Mouse (Mus musculus) forebrain, embryonic 15.5 days (tissue): Measurements from ENCODE around the gene Tlcd1. TPM values are rescaled to one million over a fixed set of nuclear protein-coding genes. Genes with fewer than 3 reads are reported as not detected.

Experiments
- ATAC-seq: fragments of 200-750 bp; cut with Nextera tagmentation; replicated peaks from 2 replicates; pipeline ENCODE4 v1.8.0; 2017; ENCODE audit warnings: mild to moderate bottlenecking, moderate TSS enrichment, moderate library complexity
- H3K27ac ChIP-seq: fragments of 300-500 bp; sonication (generic); replicated peaks from 2 replicates; pipeline ENCODE4 v1.5.1; 2015; ENCODE audit warnings: mild to moderate bottlenecking, inconsistent platforms
- H3K27me3 ChIP-seq: fragments of 300-500 bp; sonication (generic); 2 replicates; pipeline ENCODE4 v1.6.1; 2015; ENCODE audit warnings: inconsistent platforms
- H3K36me3 ChIP-seq: fragments of 300-500 bp; sonication (generic); 2 replicates; pipeline ENCODE4 v1.6.1; 2015; ENCODE audit warnings: mild to moderate bottlenecking, inconsistent platforms
- H3K4me1 ChIP-seq: fragments of 300-500 bp; sonication (generic); 2 replicates; pipeline ENCODE4 v1.6.1; 2015; ENCODE audit warnings: inconsistent platforms
- H3K4me2 ChIP-seq: fragments of 300-500 bp; sonication (generic); replicated peaks from 2 replicates; pipeline ENCODE4 v1.6.1; 2015; ENCODE audit warnings: mild to moderate bottlenecking, inconsistent platforms
- H3K4me3 ChIP-seq: fragments of 300-500 bp; sonication (generic); 2 replicates; pipeline ENCODE4 v1.5.1; 2015; ENCODE audit warnings: mild to moderate bottlenecking, inconsistent platforms
- H3K9ac ChIP-seq: fragments of 300-500 bp; sonication (generic); replicated peaks from 2 replicates; pipeline ENCODE4 v1.6.1; 2015; ENCODE audit warnings: mild to moderate bottlenecking, inconsistent platforms
- H3K9me3 ChIP-seq: fragments of 300-500 bp; sonication (generic); 2 replicates; pipeline ENCODE4 v1.6.1; 2016; ENCODE audit warnings: inconsistent platforms
- WGBS: fragments of 180-500 bp; shearing (Covaris S2); methylation state at CpG from one replicate; pipeline ENCODE4 v1.1.7; 2015; ENCODE audit warnings: mixed read lengths; 5-methylcytosine and 5-hydroxymethylcytosine counted together
- polyA plus RNA-seq: library from polyadenylated mRNA; unstranded; fragments of >200 nt; fragmentation: Nextera tagmentation; extraction: Ambion mirVana; gene quantifications from 2 replicates; pipeline ENCODE4 v1.2.1, GENCODE M21; 2015

Gene Tlcd1
- polyA plus RNA-seq, 1 experiment from 2014 or later: 5.0 TPM

DNA sequence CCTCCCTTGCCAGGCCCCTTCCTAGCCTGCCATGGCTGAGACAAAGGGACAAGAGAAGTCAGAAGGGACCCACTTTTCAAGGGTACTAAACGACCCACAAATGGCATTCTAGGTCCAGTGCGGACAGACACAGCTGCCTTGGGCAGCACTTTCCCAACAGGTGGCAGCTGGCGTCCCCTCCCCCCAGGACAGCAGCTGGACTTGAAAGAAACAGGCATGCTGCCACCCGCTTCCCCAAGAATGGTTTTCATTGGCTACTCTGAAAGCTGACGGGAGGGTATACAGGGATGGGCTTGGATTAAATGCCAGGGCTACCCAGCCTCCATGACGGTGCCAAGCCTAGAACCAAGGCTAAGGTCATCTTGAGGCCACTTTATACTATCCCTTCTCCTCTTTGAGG lies 14.0 kb upstream of the Tlcd1 start:
- peak overlapping the region; percentile 97 for H3K27ac ChIP-seq
- peak overlapping the region; percentile 67 for H3K4me2 ChIP-seq
- ATAC-seq: no peak
- WGBS: 30% methylated on average over 6 of the region's 6 CpGs
- H3K9me3 ChIP-seq: no peaks in the 10 kb centered on the region
- peak overlapping the region; percentile 87 for H3K4me3 ChIP-seq
- peaks cover 39% of the 10 kb centered on the region for H3K4me1 ChIP-seq
- no peaks in the 10 kb centered on the region for H3K27me3 ChIP-seq
- peaks cover 39% of the 10 kb centered on the region for H3K36me3 ChIP-seq
- peak overlapping the region; percentile 95 for H3K9ac ChIP-seq

DNA sequence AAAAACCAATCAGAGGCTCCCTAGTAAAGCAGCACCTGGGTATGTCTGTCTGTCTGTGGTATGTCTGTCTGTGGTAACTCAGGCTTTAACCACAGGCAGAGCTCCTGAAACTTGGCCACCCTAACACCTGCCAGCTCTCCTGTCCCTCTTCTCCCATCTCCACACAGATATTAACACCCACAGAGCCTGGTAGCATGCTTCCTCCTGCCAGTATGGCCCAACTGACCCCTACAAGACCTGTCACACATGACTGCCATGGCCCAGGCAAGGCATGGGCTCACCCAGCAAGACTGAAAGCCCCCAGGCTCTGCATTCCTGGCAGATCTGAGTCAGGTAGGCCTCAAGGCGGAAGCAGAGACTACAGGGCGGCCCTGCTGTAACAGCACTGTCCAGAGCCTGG lies 13.5 kb upstream of the Tlcd1 start:
- peaks cover 39% of the 10 kb centered on the region for H3K4me1 ChIP-seq
- H3K36me3 ChIP-seq: peaks cover 34% of the 10 kb centered on the region
- WGBS: 76% methylated on average over 2 of the region's 2 CpGs

DNA sequence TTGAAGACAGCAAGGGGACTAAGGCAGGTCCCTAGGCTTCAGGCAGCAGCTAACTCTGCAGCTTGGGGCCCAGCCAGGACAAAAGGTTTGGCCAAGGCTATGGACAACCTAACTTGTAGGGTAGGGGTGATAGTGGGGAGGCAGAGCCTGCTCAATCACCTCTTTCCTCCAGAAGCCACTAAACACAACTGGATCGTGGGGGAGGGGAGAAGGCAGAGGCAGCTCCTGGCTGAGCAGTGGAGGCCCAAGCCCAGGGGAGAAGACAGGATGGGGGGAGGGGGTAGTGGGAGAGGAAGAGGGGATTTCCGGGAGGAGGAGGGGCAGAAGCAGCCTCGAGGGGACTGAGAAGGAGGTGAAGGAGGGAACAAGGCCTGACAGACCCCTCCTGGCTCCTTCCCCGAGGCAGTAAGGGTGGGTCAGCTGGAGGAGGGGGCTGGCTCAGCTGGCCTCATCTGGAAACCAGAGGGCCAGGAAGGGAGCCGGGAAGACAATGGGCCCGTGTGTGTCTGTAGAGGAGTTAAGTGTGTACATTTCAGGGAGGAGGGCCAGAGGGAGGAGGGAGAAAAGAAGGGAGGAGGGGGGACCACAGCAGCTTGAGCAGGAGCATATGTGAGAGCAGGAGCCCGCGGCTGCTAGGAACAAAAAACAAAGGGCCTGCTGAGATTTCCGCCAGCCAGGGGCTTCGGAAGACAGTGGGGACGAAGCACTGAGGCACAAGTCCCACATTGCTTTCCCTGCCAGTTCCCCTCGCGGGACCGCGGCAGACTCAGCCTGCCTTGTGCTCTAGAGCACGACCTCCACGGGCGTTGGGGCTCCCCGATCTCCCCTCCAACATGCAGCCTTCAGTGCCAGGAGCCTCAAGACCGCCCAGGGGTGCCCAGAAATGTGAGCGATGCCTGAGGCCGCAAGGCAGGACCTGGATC lies 12.6 kb upstream of the Tlcd1 start:
- H3K36me3 ChIP-seq: peaks cover 25% of the 10 kb centered on the region
- no peaks in the 10 kb centered on the region for H3K27me3 ChIP-seq
- H3K4me3 ChIP-seq: peak overlapping the region; percentile 87
- H3K9me3 ChIP-seq: no peaks in the 10 kb centered on the region
- peak overlapping the region; percentile 97 for H3K27ac ChIP-seq
- H3K9ac ChIP-seq: peak overlapping the region; percentile 95
- under 1% methylated on average over 22 of the region's 22 CpGs for WGBS
- H3K4me2 ChIP-seq: peak overlapping the region; percentile 67
- ATAC-seq: peak; percentile 35
- H3K4me1 ChIP-seq: peaks cover 35% of the 10 kb centered on the region

More for the DNA sequence above, 13.5 kb upstream of the Tlcd1 start:
- H3K4me2 ChIP-seq: peak overlapping the region; percentile 67
- peak overlapping the region; percentile 97 for H3K27ac ChIP-seq
- H3K27me3 ChIP-seq: no peaks in the 10 kb centered on the region
- ATAC-seq: no peak
- peak overlapping the region; percentile 95 for H3K9ac ChIP-seq
- peak overlapping the region; percentile 87 for H3K4me3 ChIP-seq
- no peaks in the 10 kb centered on the region for H3K9me3 ChIP-seq

DNA sequence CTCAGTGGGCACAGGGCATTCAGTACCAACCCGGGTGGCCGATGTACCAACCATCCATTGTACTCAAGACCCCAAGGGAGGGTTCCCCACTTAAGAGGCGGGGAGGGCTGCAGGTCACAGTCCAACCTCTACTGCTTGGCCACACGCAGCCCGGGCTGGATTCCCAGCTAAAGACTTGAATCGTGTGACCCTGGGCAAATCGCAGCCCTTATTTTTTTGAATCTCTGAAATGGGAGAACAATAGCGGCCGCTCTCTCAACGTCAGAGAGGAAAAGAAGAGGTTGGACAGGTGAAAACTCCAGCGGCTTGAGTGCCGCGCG lies 11.9 kb upstream of the Tlcd1 start:
- H3K4me3 ChIP-seq: peak overlapping the region; percentile 87
- peaks cover 31% of the 10 kb centered on the region for H3K4me1 ChIP-seq
- under 1% methylated on average over 14 of the region's 14 CpGs for WGBS
- H3K36me3 ChIP-seq: peaks cover 20% of the 10 kb centered on the region
- H3K9ac ChIP-seq: peak overlapping the region; percentile 95
- H3K27me3 ChIP-seq: no peaks in the 10 kb centered on the region
- peak overlapping the region; percentile 97 for H3K27ac ChIP-seq
- peak overlapping the region; percentile 67 for H3K4me2 ChIP-seq
- no peak for ATAC-seq
- H3K9me3 ChIP-seq: no peaks in the 10 kb centered on the region

DNA sequence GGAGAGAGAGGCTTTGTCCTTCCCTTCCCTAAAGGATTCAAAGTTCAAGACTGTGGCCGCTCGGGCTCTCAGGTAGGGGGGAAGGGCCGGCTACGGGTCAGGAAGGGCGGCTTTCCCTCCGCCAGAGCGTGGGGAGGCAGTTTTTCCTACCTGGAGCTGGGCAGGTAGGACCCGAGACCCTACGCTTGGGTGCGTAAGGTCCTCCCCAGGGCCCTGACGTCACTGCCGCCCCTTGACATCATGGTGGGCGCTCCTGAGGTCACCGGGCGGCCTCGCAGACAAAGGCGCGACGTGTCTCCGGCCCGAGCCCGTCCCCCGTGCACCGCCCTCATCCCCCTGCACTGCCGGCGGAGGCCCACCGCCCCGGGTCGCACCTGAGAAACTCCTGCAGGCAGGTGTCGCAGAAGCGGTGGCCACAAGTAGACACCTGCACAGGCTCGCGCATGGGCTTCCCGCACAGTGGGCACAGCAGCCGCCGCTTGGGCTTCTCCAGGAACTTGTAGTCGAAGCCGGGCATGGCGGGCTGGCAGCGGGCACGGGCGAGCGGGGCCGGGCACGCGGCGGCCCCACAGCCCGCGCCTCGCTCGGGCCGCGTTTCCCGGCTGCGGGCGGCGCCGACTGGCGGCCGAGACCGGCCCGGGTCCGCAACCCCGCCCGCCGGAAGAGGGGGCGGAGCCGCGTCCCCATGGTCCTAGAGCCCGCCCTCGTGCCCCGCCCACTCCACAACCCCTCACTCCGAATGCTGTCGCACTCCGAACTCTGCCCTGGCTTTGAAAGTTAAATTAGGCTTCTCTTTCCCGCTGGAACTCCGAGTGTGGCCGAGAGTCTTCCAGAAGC lies 11.4 kb upstream of the Tlcd1 start, which contains the start of gene Traf4:
TSS of gene Traf4 (minus strand) at position 666 of the 837 bp plus-strand sequence.
- Histone ChIP-seq H3K9me3 (no peaks in the 10 kb centered on the region), H3K4me2 (peak within 1 kb of the TSS; percentile 67)
- under 1% methylated on average over 76 of the region's 78 CpGs for WGBS

DNA sequence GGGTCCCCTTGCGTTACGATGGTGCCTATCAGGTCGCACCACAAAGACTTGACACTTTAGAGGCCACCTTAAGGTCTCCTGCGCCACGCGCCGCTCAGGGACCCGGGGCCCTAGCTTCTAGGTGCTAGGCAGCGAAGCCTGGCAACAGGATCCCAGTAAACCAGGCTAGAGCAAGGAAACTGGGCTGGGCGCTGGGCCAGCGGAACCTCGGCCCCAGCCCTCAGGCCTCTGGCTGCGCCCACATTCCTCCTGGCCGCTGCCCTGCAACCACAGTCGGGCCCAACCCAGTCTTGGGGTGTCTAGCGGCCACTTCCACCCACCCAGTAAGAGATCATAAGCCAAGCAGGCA lies 10.8 kb upstream of the Tlcd1 start:
- peaks cover 30% of the 10 kb centered on the region for H3K4me1 ChIP-seq
- peak overlapping the region; percentile 95 for H3K9ac ChIP-seq
- H3K36me3 ChIP-seq: peaks cover 8% of the 10 kb centered on the region
- no peaks in the 10 kb centered on the region for H3K9me3 ChIP-seq
- peak; percentile 49 for ATAC-seq
- no peaks in the 10 kb centered on the region for H3K27me3 ChIP-seq
- peak overlapping the region; percentile 67 for H3K4me2 ChIP-seq
- peak overlapping the region; percentile 87 for H3K4me3 ChIP-seq
- WGBS: 1% methylated on average over 16 of the region's 16 CpGs
- H3K27ac ChIP-seq: peak overlapping the region; percentile 97

More for the DNA sequence above, 11.4 kb upstream of the Tlcd1 start, which contains the start of gene Traf4:
- Histone ChIP-seq H3K27me3 (no peaks in the 10 kb centered on the region), H3K27ac (peak within 1 kb of the TSS; percentile 97), H3K4me3 (peak within 1 kb of the TSS; percentile 87), H3K4me1 (peaks cover 30% of the 10 kb centered on the region), H3K36me3 (peaks cover 14% of the 10 kb centered on the region), H3K9ac (peak within 1 kb of the TSS; percentile 95)
- ATAC-seq: peak; percentile 88

DNA sequence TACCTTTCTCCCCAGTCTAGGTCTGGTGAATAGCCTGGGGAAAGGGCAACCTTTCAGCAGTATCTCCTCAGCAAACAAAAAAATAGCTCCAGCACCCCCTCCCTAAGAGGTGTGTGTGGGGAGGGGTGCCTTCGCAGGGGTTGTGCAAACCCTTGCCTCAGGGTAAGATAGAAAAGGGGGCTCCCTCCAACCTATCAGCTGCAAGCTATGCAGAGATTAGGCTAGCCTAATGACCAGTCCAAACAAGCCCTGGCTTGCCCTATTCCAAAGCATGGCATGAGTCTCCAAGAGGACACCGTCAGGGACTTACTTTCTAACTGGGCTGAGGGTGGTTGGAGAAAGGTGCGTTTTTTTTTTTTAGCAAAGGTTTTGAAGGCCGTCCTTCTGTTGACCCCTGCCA lies 10.3 kb upstream of the Tlcd1 start:
- Histone ChIP-seq H3K36me3 (peaks cover 4% of the 10 kb centered on the region), H3K4me3 (peak overlapping the region; percentile 87), H3K27me3 (no peaks in the 10 kb centered on the region), H3K27ac (peak overlapping the region; percentile 97; the same call in 1 of the 2 replicates), H3K9ac (peak overlapping the region; percentile 95; the same call in 1 of the 2 replicates), H3K4me2 (peak overlapping the region; percentile 67), H3K4me1 (peaks cover 30% of the 10 kb centered on the region), H3K9me3 (no peaks in the 10 kb centered on the region)
- ATAC-seq: no peak
- 46% methylated on average over 4 of the region's 4 CpGs for WGBS

DNA sequence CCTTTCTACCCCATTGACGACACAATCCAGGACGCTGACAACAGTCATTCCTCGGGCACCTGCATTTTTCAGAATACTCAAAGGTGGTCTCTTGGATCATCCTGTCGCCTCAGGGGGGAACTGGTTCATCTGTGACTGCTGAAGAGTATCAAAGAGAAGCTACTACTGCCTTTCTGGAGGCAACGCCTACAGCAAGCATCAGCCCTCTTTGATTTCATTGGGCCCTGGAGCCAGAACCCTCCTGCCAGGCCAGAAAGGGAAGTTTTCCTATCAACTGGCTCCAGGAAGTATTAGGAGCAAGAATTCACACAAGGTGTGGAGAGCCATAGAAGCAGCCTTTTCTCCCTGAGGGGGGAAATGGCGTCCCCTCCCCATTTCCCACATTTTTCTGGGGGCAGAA lies 9.9 kb upstream of the Tlcd1 start:
- peaks cover 30% of the 10 kb centered on the region for H3K4me1 ChIP-seq
- no peaks in the 10 kb centered on the region for H3K9me3 ChIP-seq
- no peak overlapping the region for H3K4me2 ChIP-seq
- H3K9ac ChIP-seq: no peak overlapping the region
- H3K36me3 ChIP-seq: no peaks in the 10 kb centered on the region
- H3K4me3 ChIP-seq: no peak overlapping the region
- H3K27me3 ChIP-seq: no peaks in the 10 kb centered on the region
- 76% methylated on average over 6 of the region's 6 CpGs for WGBS
- no peak for ATAC-seq
- H3K27ac ChIP-seq: no peak overlapping the region

DNA sequence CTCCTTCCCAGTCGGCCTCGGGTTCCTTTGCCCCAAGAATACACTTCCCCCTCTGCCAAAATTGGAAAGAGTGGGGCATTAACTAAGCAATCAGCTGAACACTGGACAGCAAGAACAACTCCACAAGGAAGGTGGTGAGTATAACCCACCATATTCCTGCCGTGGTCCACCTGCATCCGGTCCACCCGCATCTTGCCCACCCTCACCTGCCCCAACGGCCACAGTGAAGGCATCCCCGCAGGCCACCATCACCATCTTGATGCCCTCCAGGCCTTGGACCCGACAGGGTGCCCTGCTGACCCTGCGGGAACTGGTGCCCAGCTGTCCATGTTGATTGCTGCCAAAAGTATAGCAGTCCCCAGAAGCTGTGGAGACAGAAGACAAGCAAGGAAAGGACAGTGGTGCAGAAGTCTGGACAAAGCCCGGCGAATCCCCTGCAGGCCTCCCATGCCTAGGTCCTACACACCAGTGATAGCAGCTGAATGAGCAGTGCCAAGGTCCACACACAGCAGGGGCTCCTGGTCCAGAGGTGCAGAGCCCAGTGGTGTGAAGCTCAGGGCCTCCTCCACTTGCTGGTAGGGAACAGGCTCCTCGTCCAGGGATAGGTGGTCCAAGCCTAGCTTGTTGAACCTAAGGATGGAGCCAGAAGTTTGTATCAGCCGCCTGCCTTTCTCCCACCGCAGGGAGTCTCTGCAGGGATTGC lies 9.1 kb upstream of the Tlcd1 start:
- Histone ChIP-seq H3K9me3 (no peaks in the 10 kb centered on the region), H3K27ac (no peak overlapping the region), H3K9ac (no peak overlapping the region), H3K36me3 (no peaks in the 10 kb centered on the region), H3K4me3 (no peak overlapping the region), H3K27me3 (no peaks in the 10 kb centered on the region), H3K4me1 (peaks cover 24% of the 10 kb centered on the region), H3K4me2 (no peak overlapping the region)
- WGBS: 88% methylated on average over 14 of the region's 14 CpGs
- no peak for ATAC-seq

DNA sequence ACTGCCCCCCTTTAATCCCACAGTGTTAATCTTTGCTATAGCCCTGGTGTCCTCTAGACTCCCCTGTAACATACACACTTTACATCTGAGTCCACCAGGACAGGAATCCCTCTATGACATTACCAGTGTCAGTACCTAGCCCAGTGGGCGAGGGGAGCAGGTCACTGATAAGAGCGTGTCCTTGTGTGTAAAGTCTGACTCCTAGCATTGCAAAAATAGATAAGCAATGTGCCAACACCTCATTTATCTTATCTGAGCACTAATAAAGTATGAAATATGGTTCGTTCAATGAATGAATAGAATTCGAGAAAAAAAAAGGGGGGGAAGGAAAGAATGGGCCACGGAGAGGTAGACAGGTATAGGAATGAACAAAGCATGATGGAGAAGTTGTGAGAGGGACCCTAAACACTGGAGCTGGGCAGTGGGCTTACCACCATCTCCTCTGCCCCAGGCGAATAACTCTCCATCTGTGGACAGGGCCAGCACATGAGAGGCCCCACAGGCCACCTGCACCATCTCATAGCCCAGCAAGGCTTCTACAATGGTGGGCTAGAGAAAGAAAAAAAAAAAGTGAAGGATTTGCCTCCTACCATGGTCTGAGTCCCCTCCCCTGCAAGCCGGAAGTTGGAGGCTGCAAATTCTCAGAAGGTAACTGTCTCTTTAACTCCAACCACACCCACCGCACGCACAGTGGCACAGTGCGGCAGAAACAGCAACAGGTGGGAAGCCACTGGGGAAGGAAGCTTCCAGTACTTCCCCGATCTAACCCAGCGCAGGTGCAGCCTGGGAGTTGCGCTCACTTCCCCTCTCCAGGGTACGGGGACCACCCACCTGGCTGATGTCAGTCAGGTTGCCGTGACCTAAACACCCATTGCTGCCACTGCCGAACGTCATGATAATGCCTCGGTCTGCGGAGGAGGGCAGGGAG lies 7.7 kb upstream of the Tlcd1 start:
- Histone ChIP-seq H3K4me1 (peaks cover 10% of the 10 kb centered on the region), H3K9ac (no peak overlapping the region), H3K27ac (no peak overlapping the region), H3K4me2 (no peak overlapping the region), H3K27me3 (no peaks in the 10 kb centered on the region), H3K9me3 (no peaks in the 10 kb centered on the region), H3K36me3 (no peaks in the 10 kb centered on the region), H3K4me3 (no peak overlapping the region)
- 55% methylated on average over 19 of the region's 19 CpGs for WGBS
- ATAC-seq: no peak

DNA sequence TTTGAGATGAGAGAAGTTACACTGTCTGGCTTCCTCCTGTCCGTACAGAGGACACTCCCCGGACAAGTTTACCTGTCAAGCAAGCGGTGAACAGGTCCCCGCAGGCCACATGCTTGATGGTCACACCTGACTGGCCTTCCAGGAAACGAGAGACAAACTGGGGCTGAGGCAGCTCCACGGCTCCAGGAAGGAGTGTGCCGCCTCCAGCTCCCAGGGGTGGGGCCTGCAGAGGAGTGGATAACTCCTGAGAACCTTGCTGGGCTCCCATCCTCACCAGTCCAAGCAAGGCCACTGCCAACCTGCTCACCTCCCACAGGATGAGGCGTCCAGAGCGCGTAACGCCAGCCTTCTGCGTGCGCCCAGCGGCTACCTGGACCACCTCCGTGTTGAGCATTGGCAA lies 6.2 kb upstream of the Tlcd1 start:
- no peak overlapping the region for H3K4me3 ChIP-seq
- 93% methylated on average over 15 of the region's 15 CpGs for WGBS

More for the DNA sequence above, 6.2 kb upstream of the Tlcd1 start:
- H3K36me3 ChIP-seq: no peaks in the 10 kb centered on the region
- peaks cover 8% of the 10 kb centered on the region for H3K4me1 ChIP-seq
- no peak overlapping the region for H3K27ac ChIP-seq
- no peaks in the 10 kb centered on the region for H3K9me3 ChIP-seq
- H3K9ac ChIP-seq: no peak overlapping the region
- no peak overlapping the region for H3K4me2 ChIP-seq
- ATAC-seq: no peak
- H3K27me3 ChIP-seq: no peaks in the 10 kb centered on the region
